Mouse (Mus musculus): ENCODE data around the gene Nav2. TPM values are rescaled to one million over a fixed set of nuclear protein-coding genes. Genes with fewer than 3 reads are reported as not detected.

The Nav2 gene
- total and polyA plus RNA-seq, 3 experiments = 2.0 to 2.7 TPM; not detected in 1

DNA sequence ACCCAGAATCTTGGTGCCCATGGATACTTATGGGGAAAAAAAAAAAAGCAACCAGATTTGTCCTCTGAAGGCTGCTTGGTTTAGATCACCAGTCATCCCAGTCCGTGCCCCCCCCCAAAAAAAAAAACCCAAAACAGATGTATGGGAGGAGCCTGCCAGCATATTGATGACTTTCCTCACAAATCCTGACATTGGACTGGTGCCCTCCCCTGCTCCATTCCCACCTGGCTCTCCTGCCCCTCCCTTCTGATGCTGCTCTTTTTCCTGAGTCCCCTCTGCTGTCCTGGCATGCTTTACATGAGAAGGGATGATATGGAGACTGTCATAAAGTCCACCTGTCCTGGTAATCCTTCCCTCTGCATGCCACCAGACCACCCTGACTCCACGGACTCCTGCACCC, 107.6 kb downstream of the Nav2 start:
- no peak for DNase-seq (ENCODE audit: low read depth, low spot score)

DNA sequence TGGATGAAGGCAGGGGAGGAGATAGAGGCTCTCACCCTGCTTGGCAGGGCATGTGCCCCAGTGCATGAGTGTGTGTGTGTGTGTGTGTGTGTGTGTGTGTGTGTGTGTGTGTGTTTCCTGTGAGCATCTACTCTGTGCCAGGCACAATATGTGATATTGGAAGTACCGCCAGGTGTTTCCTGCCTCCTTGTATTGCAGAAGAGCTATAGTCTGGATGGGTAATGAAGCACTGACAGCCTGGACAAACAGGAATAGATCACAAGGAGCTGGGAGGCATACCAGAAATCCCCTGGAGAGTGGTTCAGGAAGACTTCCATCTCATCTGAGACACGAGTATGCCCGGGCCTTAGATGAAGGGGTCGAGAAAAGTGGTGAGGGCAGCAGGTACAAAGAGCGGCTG, 109.3 kb downstream of the Nav2 start:
- Histone ChIP-seq H3K9me3 (replicated peaks; ENCODE audit: insufficient read depth, low read length) (no peaks in the 10 kb centered on the region), H3K4me3 (ENCODE audit: control insufficient read depth in 1 of 2, insufficient read depth in 1 of 2, low read depth in 2 of 2, low read length in 2 of 2) (no peak overlapping the region), H3K79me2 (ENCODE audit: control insufficient read depth, insufficient read depth, low read length, poor library complexity) (no peaks in the 10 kb centered on the region), H3K9ac (ENCODE audit: control insufficient read depth, low read depth, low read length, poor library complexity, severe bottlenecking) (no peak overlapping the region), H3K27ac (ENCODE audit: control insufficient read depth, low read depth, low read length) (no peak overlapping the region), H3K27me3 (ENCODE audit: control insufficient read depth in 1 of 2, insufficient read depth in 2 of 2, low read length in 2 of 2) (no peaks in the 10 kb centered on the region), H3K4me1 (ENCODE audit: control insufficient read depth in 1 of 2, insufficient read depth in 2 of 2, low read length in 2 of 2) (no peaks in the 10 kb centered on the region), H3K36me3 (ENCODE audit: control insufficient read depth in 1 of 2, insufficient read depth in 2 of 2, low read length in 2 of 2) (no peaks in the 10 kb centered on the region)
- no peak for TF ChIP-seq CTCF (IDR thresholded peaks at IDR 0.05 in 2 of 3, conservative IDR thresholded peaks at IDR 0.05 in 1 of 3; ENCODE audit: control insufficient read depth in 1 of 3, insufficient read depth in 1 of 3, low read depth in 2 of 3, low read length in 3 of 3, poor library complexity in 1 of 3, severe bottlenecking in 1 of 3)
- TF ChIP-seq TAL1 (IDR thresholded peaks at IDR 0.05; ENCODE audit: low read length) = no peak
- no peak for TF ChIP-seq POLR2AphosphoS5 (IDR thresholded peaks at IDR 0.05; ENCODE audit: borderline replicate concordance, low read depth, low read length)
- no peak for TF ChIP-seq ELF1 (IDR thresholded peaks at IDR 0.05; ENCODE audit: low read depth, low read length)
- TF ChIP-seq HCFC1 (IDR thresholded peaks at IDR 0.05; ENCODE audit: low read depth, low read length) = no peak
- no peak for TF ChIP-seq MXI1 (IDR thresholded peaks at IDR 0.05; ENCODE audit: low read depth, low read length)
- TF ChIP-seq ZMIZ1 (IDR thresholded peaks at IDR 0.05; ENCODE audit: low read depth, low read length) = no peak
- no peak for TF ChIP-seq GATA1 (IDR thresholded peaks at IDR 0.05; ENCODE audit: low read depth, low read length)
- no peak for DNase-seq (ENCODE audit: low read depth, low spot score)

More for the DNA sequence above, 107.6 kb downstream of the Nav2 start:
- Histone ChIP-seq H3K36me3 (ENCODE audit: control insufficient read depth in 1 of 2, insufficient read depth in 2 of 2, low read length in 2 of 2) (no peaks in the 10 kb centered on the region), H3K4me3 (ENCODE audit: control insufficient read depth in 1 of 2, insufficient read depth in 1 of 2, low read depth in 2 of 2, low read length in 2 of 2) (no peak overlapping the region), H3K27me3 (ENCODE audit: control insufficient read depth in 1 of 2, insufficient read depth in 2 of 2, low read length in 2 of 2) (no peaks in the 10 kb centered on the region), H3K4me1 (ENCODE audit: control insufficient read depth in 1 of 2, insufficient read depth in 2 of 2, low read length in 2 of 2) (no peaks in the 10 kb centered on the region), H3K27ac (ENCODE audit: control insufficient read depth, low read depth, low read length) (no peak overlapping the region), H3K79me2 (ENCODE audit: control insufficient read depth, insufficient read depth, low read length, poor library complexity) (no peaks in the 10 kb centered on the region), H3K9me3 (replicated peaks; ENCODE audit: insufficient read depth, low read length) (no peaks in the 10 kb centered on the region), H3K9ac (ENCODE audit: control insufficient read depth, low read depth, low read length, poor library complexity, severe bottlenecking) (no peak overlapping the region)
- TF ChIP-seq TAL1 (IDR thresholded peaks at IDR 0.05; ENCODE audit: low read length) (no peak), ETS1 (IDR thresholded peaks at IDR 0.05; ENCODE audit: low read depth, low read length) (no peak), MAX (IDR thresholded peaks at IDR 0.05; ENCODE audit: low read length) (no peak), ZC3H11A (IDR thresholded peaks at IDR 0.05; ENCODE audit: low read depth, low read length) (no peak), NELFE (IDR thresholded peaks at IDR 0.05; ENCODE audit: low read depth, low read length) (no peak), MYC (IDR thresholded peaks at IDR 0.05; ENCODE audit: low read depth, low read length) (no peak), BHLHE40 (IDR thresholded peaks at IDR 0.05; ENCODE audit: borderline replicate concordance, low read depth, low read length) (no peak), TCF12 (IDR thresholded peaks at IDR 0.05; ENCODE audit: low read depth, low read length) (no peak), MXI1 (IDR thresholded peaks at IDR 0.05; ENCODE audit: low read depth, low read length) (no peak), ZNF384 (IDR thresholded peaks at IDR 0.05; ENCODE audit: low read depth, low read length) (no peak)

Data from MEL (cell line).